Mouse (Mus musculus): ENCODE data around the gene Unc93a2. TPM values are rescaled to one million over a fixed set of nuclear protein-coding genes. Genes with fewer than 3 reads are reported as not detected.
"Not testable (repeated sequence)": the region's sequence is repeated elsewhere in the genome, so short reads cannot be mapped to it uniquely, and the experiment has no call there.

Gene Unc93a2
- polyA plus RNA-seq, 1 experiment: not detected

GRCm38 (mm10) chr17:7366676-7367374 is 18.4 kb downstream of the Unc93a2 start:
- not testable (repeated sequence) for H3K79me3 ChIP-seq (ENCODE audit: low read depth); H3ac ChIP-seq (ENCODE audit: control insufficient read depth, insufficient read length, low read depth); H3K27me3 ChIP-seq (ENCODE audit: control insufficient read depth, insufficient read depth, insufficient read length); H3K79me2 ChIP-seq (ENCODE audit: control insufficient read depth, insufficient read depth); H3K36me3 ChIP-seq (ENCODE audit: control insufficient read depth, insufficient read depth); H3K4me3 ChIP-seq (ENCODE audit: insufficient read depth, poor library complexity, severe bottlenecking)

DNA sequence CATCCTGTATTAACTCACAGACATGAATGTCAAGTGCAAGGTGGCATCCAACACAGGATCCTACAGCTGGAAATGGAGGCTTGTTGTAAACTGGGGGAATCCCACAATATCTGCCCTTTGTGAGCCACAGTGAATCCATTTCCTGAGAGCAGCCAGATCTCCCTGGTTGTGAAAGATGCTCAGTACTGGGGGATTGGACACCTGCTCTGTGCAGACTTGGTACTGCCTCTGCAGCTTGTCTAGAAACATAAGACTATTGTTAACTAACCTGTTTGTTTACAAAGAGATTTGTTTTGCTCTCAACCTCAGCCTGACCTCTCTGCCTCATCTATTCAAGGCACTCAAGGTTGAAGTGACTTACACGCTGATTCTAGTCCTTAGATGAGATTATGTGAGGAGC is 19.0 kb downstream of the Unc93a2 start:
- H3K79me3 ChIP-seq (ENCODE audit: low read depth); H3K4me3 ChIP-seq (ENCODE audit: insufficient read depth, poor library complexity, severe bottlenecking); H3K79me2 ChIP-seq (ENCODE audit: control insufficient read depth, insufficient read depth); H3ac ChIP-seq (ENCODE audit: control insufficient read depth, insufficient read length, low read depth); H3K27me3 ChIP-seq (ENCODE audit: control insufficient read depth, insufficient read depth, insufficient read length); H3K36me3 ChIP-seq (ENCODE audit: control insufficient read depth, insufficient read depth): not testable (repeated sequence)

DNA sequence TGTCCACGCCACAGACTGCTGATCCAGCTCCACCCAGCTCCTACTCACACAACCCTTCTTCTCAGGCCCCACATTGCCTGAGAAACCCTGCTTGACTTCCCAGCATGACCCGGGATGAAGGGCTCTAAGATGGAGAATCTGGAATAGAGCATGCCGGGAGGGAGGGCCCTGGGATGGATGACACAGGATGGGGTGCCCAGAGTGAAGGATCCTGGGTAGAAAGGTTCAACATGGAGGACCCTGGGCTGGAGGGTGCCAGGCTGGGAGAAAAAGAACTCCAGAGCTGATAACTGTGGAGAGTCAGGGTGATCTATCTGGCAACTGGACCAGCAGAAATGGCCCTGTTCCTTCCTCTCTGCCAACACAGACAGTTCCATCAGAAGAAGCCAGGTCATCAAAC is 19.6 kb downstream of the Unc93a2 start:
- H3K4me3 ChIP-seq (ENCODE audit: insufficient read depth, poor library complexity, severe bottlenecking); H3K79me3 ChIP-seq (ENCODE audit: low read depth); H3K36me3 ChIP-seq (ENCODE audit: control insufficient read depth, insufficient read depth); H3K27me3 ChIP-seq (ENCODE audit: control insufficient read depth, insufficient read depth, insufficient read length); H3K79me2 ChIP-seq (ENCODE audit: control insufficient read depth, insufficient read depth); H3ac ChIP-seq (ENCODE audit: control insufficient read depth, insufficient read length, low read depth): not testable (repeated sequence)

DNA sequence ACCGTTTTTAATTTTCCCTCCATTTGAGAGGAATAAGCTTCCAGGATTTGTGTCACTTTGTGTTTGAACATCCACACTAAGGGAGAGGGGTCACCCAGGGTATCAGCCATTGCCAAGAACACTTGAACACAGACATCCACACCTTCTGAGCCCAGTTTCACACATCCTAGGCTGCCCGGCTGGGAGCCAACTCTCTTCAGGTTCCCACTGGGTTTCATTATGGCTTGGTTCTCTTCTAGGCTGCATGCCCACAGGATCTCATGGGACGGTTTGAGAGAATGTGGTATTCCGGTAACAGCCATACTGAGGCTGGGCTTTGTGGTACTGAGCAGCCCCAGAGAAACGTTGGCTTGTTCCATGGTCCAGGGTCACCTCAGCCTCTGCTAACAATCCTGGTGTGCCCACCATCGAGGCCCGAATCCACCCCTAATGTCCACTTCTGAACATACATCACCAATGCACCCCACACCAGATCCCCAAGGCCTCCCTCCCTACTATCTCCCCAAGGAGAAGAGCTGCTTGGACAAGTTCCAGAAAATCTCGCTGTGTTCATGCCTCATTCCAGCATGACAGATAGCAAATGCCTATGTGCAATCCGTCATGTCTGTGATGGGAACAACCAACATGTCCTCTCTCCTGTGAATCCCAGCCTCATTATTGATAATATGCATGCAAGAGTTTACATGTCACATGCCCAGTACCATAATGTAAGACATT is 24.4 kb downstream of the Unc93a2 start:
- H3K27me3 ChIP-seq (ENCODE audit: control insufficient read depth, insufficient read depth, insufficient read length); H3K79me2 ChIP-seq (ENCODE audit: control insufficient read depth, insufficient read depth); H3K79me3 ChIP-seq (ENCODE audit: low read depth); H3K36me3 ChIP-seq (ENCODE audit: control insufficient read depth, insufficient read depth); H3ac ChIP-seq (ENCODE audit: control insufficient read depth, insufficient read length, low read depth); H3K4me3 ChIP-seq (ENCODE audit: insufficient read depth, poor library complexity, severe bottlenecking): not testable (repeated sequence)

DNA sequence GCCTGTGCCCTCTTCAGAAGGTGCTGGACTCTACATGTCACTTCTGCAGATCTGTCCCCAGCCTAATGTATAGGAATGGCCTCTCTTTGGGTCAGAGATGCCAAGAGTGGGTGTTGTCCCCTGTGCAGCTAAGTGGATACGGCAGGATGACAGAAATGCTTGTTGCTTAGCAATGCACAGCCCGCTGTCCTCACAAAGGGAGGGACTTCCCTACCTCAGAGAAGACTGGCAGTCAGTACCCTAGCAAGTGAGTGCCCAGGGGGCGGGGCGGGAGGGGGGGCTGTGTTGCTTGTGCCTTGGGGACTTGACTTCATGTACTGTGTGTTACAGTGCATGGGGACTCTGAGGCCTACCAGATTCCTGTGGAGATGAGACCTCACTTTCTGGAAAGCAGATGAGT is 25.5 kb downstream of the Unc93a2 start:
- not testable (repeated sequence) for H3K79me3 ChIP-seq (ENCODE audit: low read depth); H3K79me2 ChIP-seq (ENCODE audit: control insufficient read depth, insufficient read depth); H3K4me3 ChIP-seq (ENCODE audit: insufficient read depth, poor library complexity, severe bottlenecking); H3K36me3 ChIP-seq (ENCODE audit: control insufficient read depth, insufficient read depth); H3K27me3 ChIP-seq (ENCODE audit: control insufficient read depth, insufficient read depth, insufficient read length); H3ac ChIP-seq (ENCODE audit: control insufficient read depth, insufficient read length, low read depth)

DNA sequence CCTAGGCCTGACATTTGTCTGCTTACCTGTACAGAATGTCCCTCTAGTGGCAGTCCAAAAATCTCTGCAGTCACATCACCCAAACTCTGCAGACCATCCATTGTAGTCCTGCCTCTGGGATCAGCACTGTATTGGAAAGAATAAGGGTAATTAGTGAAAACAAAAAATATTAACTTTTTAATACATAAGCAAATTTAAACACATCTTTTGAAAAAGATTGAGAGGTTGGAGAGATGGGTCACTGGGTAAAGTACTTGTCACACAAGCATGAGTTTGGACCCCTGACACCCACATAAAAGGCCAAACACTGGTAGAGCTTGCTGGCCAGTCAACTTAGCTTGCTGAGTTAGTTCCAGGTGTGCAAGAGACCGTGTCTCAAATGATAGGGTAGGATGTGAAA is 32.7 kb downstream of the Unc93a2 start, which contains the start of gene Ttll2:
Gene Ttll2 (minus strand): TSS at position 101 of the 400 bp plus-strand sequence.
- H3K79me2 ChIP-seq (ENCODE audit: control insufficient read depth, insufficient read depth); H3ac ChIP-seq (ENCODE audit: control insufficient read depth, insufficient read length, low read depth); H3K4me3 ChIP-seq (ENCODE audit: insufficient read depth, poor library complexity, severe bottlenecking); H3K79me3 ChIP-seq (ENCODE audit: low read depth); H3K27me3 ChIP-seq (ENCODE audit: control insufficient read depth, insufficient read depth, insufficient read length); H3K36me3 ChIP-seq (ENCODE audit: control insufficient read depth, insufficient read depth): not testable (repeated sequence)

DNA sequence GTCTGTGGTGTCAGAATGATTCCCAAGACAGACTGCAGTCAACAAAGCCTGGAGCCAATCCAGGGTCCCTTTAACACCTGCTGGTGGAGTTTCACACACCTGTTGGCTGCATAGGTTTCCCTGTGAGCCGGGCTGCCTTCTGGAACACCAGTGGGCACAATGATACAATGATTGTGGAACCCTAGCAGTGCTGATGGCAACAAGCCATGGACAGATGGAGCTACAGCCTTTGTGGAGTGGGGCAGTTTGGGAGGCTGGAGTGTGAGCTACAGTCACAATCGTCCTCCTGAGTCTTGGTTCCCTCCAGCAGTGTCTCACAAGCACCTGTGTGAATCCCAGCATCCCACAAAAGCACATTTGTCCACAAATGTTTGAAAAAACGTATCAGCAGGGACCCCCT is 36.5 kb downstream of the Unc93a2 start:
- H3K79me3 ChIP-seq (ENCODE audit: low read depth); H3K4me3 ChIP-seq (ENCODE audit: insufficient read depth, poor library complexity, severe bottlenecking); H3K36me3 ChIP-seq (ENCODE audit: control insufficient read depth, insufficient read depth); H3K79me2 ChIP-seq (ENCODE audit: control insufficient read depth, insufficient read depth); H3K27me3 ChIP-seq (ENCODE audit: control insufficient read depth, insufficient read depth, insufficient read length); H3ac ChIP-seq (ENCODE audit: control insufficient read depth, insufficient read length, low read depth): not testable (repeated sequence)

- not testable (repeated sequence) for H3K4me3 ChIP-seq (ENCODE audit: insufficient read depth, poor library complexity, severe bottlenecking); H3K79me3 ChIP-seq (ENCODE audit: low read depth); H3K79me2 ChIP-seq (ENCODE audit: control insufficient read depth, insufficient read depth); H3ac ChIP-seq (ENCODE audit: control insufficient read depth, insufficient read length, low read depth); H3K27me3 ChIP-seq (ENCODE audit: control insufficient read depth, insufficient read depth, insufficient read length); H3K36me3 ChIP-seq (ENCODE audit: control insufficient read depth, insufficient read depth)
These were observed 47.9 kb downstream of the Unc93a2 start for GRCm38 (mm10) chr17:7337381-7337780.

DNA sequence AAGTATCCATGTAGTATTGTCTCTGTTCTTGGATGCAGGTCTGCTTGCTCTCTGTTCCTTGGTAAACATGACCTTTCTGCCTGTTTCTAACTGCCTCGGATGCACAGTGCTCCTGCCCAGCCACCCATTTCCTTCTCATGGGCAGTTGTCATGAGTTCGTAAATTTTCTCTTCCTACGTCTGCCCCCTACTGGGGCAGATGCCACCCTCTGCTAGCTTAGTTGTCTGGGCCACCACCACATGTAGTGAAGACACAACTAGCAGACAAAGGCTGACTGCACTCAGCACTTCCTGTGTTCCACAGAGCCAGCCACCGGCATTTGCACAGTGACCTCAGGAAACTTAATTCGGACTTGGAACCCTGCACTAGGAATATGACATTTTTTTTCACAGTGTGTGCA is 52.5 kb downstream of the Unc93a2 start:
- not testable (repeated sequence) for H3K36me3 ChIP-seq (ENCODE audit: control insufficient read depth, insufficient read depth); H3K79me2 ChIP-seq (ENCODE audit: control insufficient read depth, insufficient read depth); H3K4me3 ChIP-seq (ENCODE audit: insufficient read depth, poor library complexity, severe bottlenecking); H3K79me3 ChIP-seq (ENCODE audit: low read depth); H3ac ChIP-seq (ENCODE audit: control insufficient read depth, insufficient read length, low read depth); H3K27me3 ChIP-seq (ENCODE audit: control insufficient read depth, insufficient read depth, insufficient read length)

- not testable (repeated sequence) for H3K79me3 ChIP-seq (ENCODE audit: low read depth); H3K4me3 ChIP-seq (ENCODE audit: insufficient read depth, poor library complexity, severe bottlenecking); H3K79me2 ChIP-seq (ENCODE audit: control insufficient read depth, insufficient read depth); H3ac ChIP-seq (ENCODE audit: control insufficient read depth, insufficient read length, low read depth); H3K27me3 ChIP-seq (ENCODE audit: control insufficient read depth, insufficient read depth, insufficient read length); H3K36me3 ChIP-seq (ENCODE audit: control insufficient read depth, insufficient read depth)
These were observed 58.8 kb downstream of the Unc93a2 start for GRCm38 (mm10) chr17:7326415-7326814.

DNA sequence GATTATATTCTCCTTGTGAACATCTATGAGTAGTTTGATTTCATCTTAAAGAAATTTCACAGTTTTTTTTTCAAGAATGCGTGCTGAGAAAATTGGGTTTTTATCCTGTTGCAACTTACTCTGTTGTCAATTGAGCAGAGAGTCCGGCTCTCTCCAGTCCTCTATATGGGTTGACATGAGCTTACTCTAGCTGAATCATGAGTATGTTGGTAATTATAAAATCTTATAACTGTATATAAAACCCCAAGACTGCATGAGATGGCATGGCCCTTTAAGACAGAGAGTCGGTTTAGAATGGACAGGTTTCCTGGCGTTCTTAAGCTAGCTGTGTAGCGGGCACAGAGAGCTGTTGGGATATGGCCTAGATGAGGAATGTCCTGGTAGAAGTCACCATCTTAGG is 60.9 kb downstream of the Unc93a2 start, which contains the start of gene Tcp10a:
Gene Tcp10a (plus strand): TSS at position 301 of the 400 bp plus-strand sequence.
- H3K79me3 ChIP-seq (ENCODE audit: low read depth); H3K27me3 ChIP-seq (ENCODE audit: control insufficient read depth, insufficient read depth, insufficient read length); H3ac ChIP-seq (ENCODE audit: control insufficient read depth, insufficient read length, low read depth); H3K36me3 ChIP-seq (ENCODE audit: control insufficient read depth, insufficient read depth); H3K79me2 ChIP-seq (ENCODE audit: control insufficient read depth, insufficient read depth); H3K4me3 ChIP-seq (ENCODE audit: insufficient read depth, poor library complexity, severe bottlenecking): not testable (repeated sequence)

- H3ac ChIP-seq (ENCODE audit: control insufficient read depth, insufficient read length, low read depth); H3K79me3 ChIP-seq (ENCODE audit: low read depth); H3K27me3 ChIP-seq (ENCODE audit: control insufficient read depth, insufficient read depth, insufficient read length); H3K79me2 ChIP-seq (ENCODE audit: control insufficient read depth, insufficient read depth); H3K4me3 ChIP-seq (ENCODE audit: insufficient read depth, poor library complexity, severe bottlenecking); H3K36me3 ChIP-seq (ENCODE audit: control insufficient read depth, insufficient read depth): not testable (repeated sequence)
These were observed 65.5 kb downstream of the Unc93a2 start for GRCm38 (mm10) chr17:7319789-7320188.

Measured in C2C12 (cell line).